In genomic region chr1:83569991-83570390, GRCm38 (mm10) we compare ENCODE assay signal across 16 mouse cellular contexts.
"Had no signal": no experiment of that assay in that cellular context is flagged by ENCODE, and none has a peak within 500 bp of the region (broad histone marks: within the 10 kb centered on the region; RNA-seq: fewer than 3 reads in every experiment).

No protein-coding gene starts in this region.

- H3K9ac ChIP-seq: neural tube, embryonic 13.5 days; neural tube, embryonic 15.5 days; stomach, embryonic 15.5 days had no signal

- H3K27me3 ChIP-seq: neural tube, embryonic 13.5 days; neural tube, embryonic 15.5 days; stomach, embryonic 15.5 days had no signal

- H3K27ac ChIP-seq: neural tube, embryonic 13.5 days; neural tube, embryonic 15.5 days; stomach, embryonic 15.5 days; stomach, postnatal 0 days had no signal

- H3K9me3 ChIP-seq: neural tube, embryonic 13.5 days; neural tube, embryonic 15.5 days; stomach, embryonic 15.5 days had no signal

- H3K36me3 ChIP-seq: neural tube, embryonic 13.5 days; neural tube, embryonic 15.5 days; stomach, embryonic 15.5 days had no signal

- H3K4me1 ChIP-seq: neural tube, embryonic 13.5 days; neural tube, embryonic 15.5 days; stomach, embryonic 15.5 days had no signal

- H3K4me2 ChIP-seq: neural tube, embryonic 13.5 days; neural tube, embryonic 15.5 days; stomach, embryonic 15.5 days had no signal

- DNase-seq: retina, postnatal 1 day; right cerebral cortex, adult 18-20 months; right cerebral cortex, postnatal 14 days; right cerebral cortex, postnatal 25 days; right cerebral cortex, postnatal 4 days; spleen, adult 18-20 months; thymus, adult 18-20 months; thymus, adult 2 months; thymus, postnatal 14 days; thymus, postnatal 25 days; thymus, postnatal 36 days; thymus, postnatal 4 days had no signal

- H3K4me3 ChIP-seq: neural tube, embryonic 13.5 days; neural tube, embryonic 15.5 days; stomach, embryonic 15.5 days had no signal
